Mouse (Mus musculus) myocyte (in vitro differentiated cells): Measurements from ENCODE around the gene Fiz1.

Source experiments
- MAX ChIP-seq: IDR thresholded peaks from one replicate; pipeline ENCODE4 v1.6.1; 2011; ENCODE audit warnings: low read depth, mild to moderate bottlenecking, control low read depth
- MYOG ChIP-seq, 3 experiments: IDR thresholded peaks; one replicate each; pipeline ENCODE4 v1.6.1; 2011; ENCODE audit warnings: control low read depth in 2 of 3, low read depth in 2 of 3, mild to moderate bottlenecking in 2 of 3; ENCODE audit not compliant: insufficient read length in 2 of 3, control insufficient read depth in 1 of 3, insufficient read depth in 1 of 3
- POLR2A ChIP-seq: IDR thresholded peaks from one replicate; pipeline ENCODE4 v1.6.1; 2011; ENCODE audit warnings: low read depth, mild to moderate bottlenecking, control low read depth, moderate library complexity; ENCODE audit not compliant: insufficient read length
- POLR2AphosphoS2 ChIP-seq: IDR thresholded peaks from one replicate; pipeline ENCODE4 v1.6.1; 2011; ENCODE audit warnings: low read depth, control low read depth; ENCODE audit not compliant: insufficient read length
- USF1 ChIP-seq: IDR thresholded peaks from one replicate; pipeline ENCODE4 v1.6.1; 2011; ENCODE audit warnings: low read depth, mild to moderate bottlenecking, control low read depth, moderate library complexity

GRCm38 (mm10) chr7:5059421-5059820 is 44.9 kb upstream of the Fiz1 start:
- TF ChIP-seq USF1 (no peak), POLR2AphosphoS2 (no peak), MYOG (IDR thresholded peaks at IDR 0.05; ENCODE audit: control insufficient read depth in 1 of 3, insufficient read depth in 1 of 3, insufficient read length in 2 of 3, low read depth in 2 of 3) (no peak), POLR2A (no peak), MAX (no peak)
